Mouse (Mus musculus): ENCODE results near the gene Slit3. TPM values are rescaled to one million over a fixed set of nuclear protein-coding genes. Genes with fewer than 3 reads are reported as not detected.

Gene Slit3
- polyA plus RNA-seq, 1 experiment from 2014 or later = 20.4 TPM

DNA sequence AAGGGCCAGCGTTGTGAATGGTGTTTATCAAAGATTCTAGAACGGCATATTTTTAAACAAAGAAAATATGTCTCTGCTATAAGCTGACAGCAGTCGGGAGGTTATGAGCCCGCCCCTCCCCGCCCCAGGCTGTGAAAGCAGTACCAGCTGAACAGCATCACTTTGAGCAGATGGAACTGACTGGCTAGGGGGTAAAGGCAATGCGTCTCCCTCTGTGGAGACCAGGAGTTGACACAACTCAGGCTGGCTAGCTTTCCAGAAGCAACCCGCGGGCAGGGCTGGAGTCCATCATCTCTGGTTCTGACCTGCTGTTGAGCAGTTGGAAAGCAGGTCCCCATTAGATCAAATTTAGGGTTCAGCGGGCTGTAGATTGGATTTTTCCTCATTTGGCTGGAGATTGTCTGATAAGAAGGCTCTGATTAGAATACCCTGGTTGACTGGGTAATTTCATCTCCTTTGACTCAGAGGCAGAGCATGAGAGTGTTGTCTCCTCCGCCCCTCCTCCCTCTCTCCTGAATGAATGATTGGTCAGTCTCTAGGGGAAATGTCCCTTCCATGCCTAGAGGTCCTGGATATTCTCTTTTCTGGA, 480.7 kb downstream of the Slit3 start:
- Histone ChIP-seq H3K4me1 (ENCODE audit: control insufficient read depth, insufficient read depth, low read length) (0 out of 2 replicates have a peak, but pooled peaks cover 12% of the 10 kb centered on the region), H3K27ac (ENCODE audit: low read depth, low read length) (no peak overlapping the region; the same call in 1 of the 2 replicates), H3K9ac (ENCODE audit: low read depth, low read length) (no peak overlapping the region), H3K9me3 (ENCODE audit: control insufficient read depth, low read length) (no peaks in the 10 kb centered on the region), H3K4me2 (replicated peaks; ENCODE audit: low read depth, low read length) (no peak overlapping the region), H3K4me3 (ENCODE audit: low read length) (no peak overlapping the region), H3K36me3 (ENCODE audit: control insufficient read depth, insufficient read depth, low read length) (no peaks in the 10 kb centered on the region), H3K27me3 (ENCODE audit: control insufficient read depth, insufficient read depth, low read length) (no peaks in the 10 kb centered on the region)
- 54% methylated on average over 10 of the region's 10 CpGs for WGBS
- ATAC-seq (ENCODE audit: low FRiP score, low TSS enrichment) = peak; percentile 63; the same call in 1 of the 2 replicates

DNA sequence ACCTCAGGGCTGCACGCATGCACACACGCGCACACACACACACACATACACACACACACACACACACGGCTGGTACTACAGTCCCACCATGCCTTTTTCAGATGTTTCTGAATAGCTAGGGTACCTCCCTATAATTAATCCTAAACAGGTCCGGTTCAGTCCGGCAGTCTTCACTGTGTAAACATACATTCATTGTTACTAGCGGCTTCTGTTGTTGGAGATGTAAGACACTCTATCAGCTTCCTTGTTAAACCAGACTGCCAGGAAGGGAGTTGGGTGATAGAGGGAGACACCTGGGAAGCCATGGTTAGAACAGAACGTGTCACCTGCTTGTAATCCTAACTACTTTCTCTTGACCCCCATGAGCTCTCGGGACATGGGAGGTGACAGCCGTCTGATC, 481.6 kb downstream of the Slit3 start:
- Histone ChIP-seq H3K27me3 (ENCODE audit: control insufficient read depth, insufficient read depth, low read length) (no peaks in the 10 kb centered on the region), H3K9me3 (ENCODE audit: control insufficient read depth, low read length) (no peaks in the 10 kb centered on the region), H3K9ac (ENCODE audit: low read depth, low read length) (no peak overlapping the region), H3K4me2 (replicated peaks; ENCODE audit: low read depth, low read length) (no peak overlapping the region), H3K27ac (ENCODE audit: low read depth, low read length) (no peak overlapping the region), H3K4me3 (ENCODE audit: low read length) (no peak overlapping the region), H3K4me1 (ENCODE audit: control insufficient read depth, insufficient read depth, low read length) (0 out of 2 replicates have a peak, but pooled peaks cover 12% of the 10 kb centered on the region), H3K36me3 (ENCODE audit: control insufficient read depth, insufficient read depth, low read length) (no peaks in the 10 kb centered on the region)
- 43% methylated on average over 10 of the region's 10 CpGs for WGBS
- ATAC-seq (ENCODE audit: low FRiP score, low TSS enrichment) = peak; percentile 51; the same call in 1 of the 2 replicates

DNA sequence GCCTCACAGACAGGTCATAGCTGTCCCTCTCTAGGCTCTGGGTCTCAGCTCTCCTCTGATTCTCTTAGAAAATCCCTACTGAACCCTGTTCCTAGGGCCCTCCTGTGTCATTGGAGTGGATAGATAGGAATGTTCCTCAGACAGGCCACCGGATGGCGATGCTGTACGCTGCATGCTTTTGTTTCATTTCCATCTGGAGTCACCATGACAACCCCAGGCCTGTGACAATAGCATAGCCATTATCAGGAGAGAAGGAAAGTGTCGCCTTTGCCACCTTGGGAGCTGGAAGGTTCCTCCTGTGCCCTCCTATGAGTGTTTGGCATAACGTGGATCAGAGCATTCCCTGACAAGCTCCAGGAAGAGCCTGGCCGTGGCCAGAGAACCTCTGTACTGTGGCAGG, 482.9 kb downstream of the Slit3 start:
- WGBS = 86% methylated on average over 6 of the region's 6 CpGs
- H3K9me3 ChIP-seq (ENCODE audit: control insufficient read depth, low read length) = no peaks in the 10 kb centered on the region

DNA sequence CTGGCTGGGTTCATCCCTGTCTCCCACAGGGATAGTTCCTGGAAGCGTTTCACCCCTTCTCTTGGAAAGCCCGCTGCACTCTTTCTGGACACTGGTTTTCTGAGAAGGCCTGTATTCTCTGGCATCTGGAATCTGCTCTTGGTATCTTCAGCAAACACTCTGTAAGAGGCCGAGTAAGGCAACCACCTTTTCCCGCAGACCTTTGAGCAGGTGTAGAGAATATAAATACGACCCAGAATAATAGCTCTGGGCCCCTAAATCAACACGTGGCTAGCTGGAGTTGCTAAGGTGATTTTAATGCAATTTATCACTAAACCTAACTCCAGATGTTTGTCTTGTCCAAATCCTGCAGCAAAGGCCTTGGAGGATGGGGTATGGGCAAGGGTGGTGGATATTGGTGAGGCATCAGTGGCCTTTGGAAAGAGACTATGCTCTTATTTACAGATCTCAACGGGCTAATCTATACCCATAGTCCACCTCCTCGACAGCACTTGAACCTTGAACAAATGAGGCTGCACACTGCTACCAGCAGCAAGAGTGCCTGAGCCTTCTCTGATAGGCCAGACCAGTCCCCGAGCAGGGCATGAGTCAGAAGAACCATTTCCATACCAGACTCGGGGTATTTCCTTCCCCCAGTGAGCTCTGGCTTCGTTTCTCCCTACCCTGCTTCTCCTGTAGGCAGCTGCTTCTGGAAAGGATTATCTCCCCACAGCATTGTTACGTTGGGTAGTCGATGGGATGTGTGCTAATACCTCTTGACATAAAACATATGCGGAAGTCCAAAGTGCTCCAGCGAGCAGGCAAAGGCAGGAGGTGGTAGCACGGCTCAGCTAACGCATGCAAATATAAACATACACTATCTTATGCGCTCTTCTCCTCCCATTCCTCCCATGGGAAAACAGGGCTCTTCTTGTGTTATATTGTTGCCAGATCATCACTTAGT, 484.1 kb downstream of the Slit3 start:
- no peaks in the 10 kb centered on the region for H3K36me3 ChIP-seq (ENCODE audit: control insufficient read depth, insufficient read depth, low read length)
- 0 out of 2 replicates have a peak, but pooled peaks cover 12% of the 10 kb centered on the region for H3K4me1 ChIP-seq (ENCODE audit: control insufficient read depth, insufficient read depth, low read length)
- H3K27me3 ChIP-seq (ENCODE audit: control insufficient read depth, insufficient read depth, low read length) = no peaks in the 10 kb centered on the region
- no peak overlapping the region for H3K4me2 ChIP-seq (replicated peaks; ENCODE audit: low read depth, low read length)
- H3K4me3 ChIP-seq (ENCODE audit: low read length) = no peak overlapping the region
- no peak overlapping the region for H3K9ac ChIP-seq (ENCODE audit: low read depth, low read length)
- no peaks in the 10 kb centered on the region for H3K9me3 ChIP-seq (ENCODE audit: control insufficient read depth, low read length)
- no peak overlapping the region for H3K27ac ChIP-seq (ENCODE audit: low read depth, low read length)
- no peak for ATAC-seq (ENCODE audit: low FRiP score, low TSS enrichment)
- WGBS = 87% methylated on average over 18 of the region's 18 CpGs

More for the DNA sequence above, 482.9 kb downstream of the Slit3 start:
- no peak overlapping the region for H3K27ac ChIP-seq (ENCODE audit: low read depth, low read length)
- no peak for ATAC-seq (ENCODE audit: low FRiP score, low TSS enrichment)
- no peaks in the 10 kb centered on the region for H3K27me3 ChIP-seq (ENCODE audit: control insufficient read depth, insufficient read depth, low read length)
- no peaks in the 10 kb centered on the region for H3K36me3 ChIP-seq (ENCODE audit: control insufficient read depth, insufficient read depth, low read length)
- H3K4me3 ChIP-seq (ENCODE audit: low read length) = no peak overlapping the region
- 0 out of 2 replicates have a peak, but pooled peaks cover 12% of the 10 kb centered on the region for H3K4me1 ChIP-seq (ENCODE audit: control insufficient read depth, insufficient read depth, low read length)
- H3K4me2 ChIP-seq (replicated peaks; ENCODE audit: low read depth, low read length) = no peak overlapping the region
- H3K9ac ChIP-seq (ENCODE audit: low read depth, low read length) = no peak overlapping the region

DNA sequence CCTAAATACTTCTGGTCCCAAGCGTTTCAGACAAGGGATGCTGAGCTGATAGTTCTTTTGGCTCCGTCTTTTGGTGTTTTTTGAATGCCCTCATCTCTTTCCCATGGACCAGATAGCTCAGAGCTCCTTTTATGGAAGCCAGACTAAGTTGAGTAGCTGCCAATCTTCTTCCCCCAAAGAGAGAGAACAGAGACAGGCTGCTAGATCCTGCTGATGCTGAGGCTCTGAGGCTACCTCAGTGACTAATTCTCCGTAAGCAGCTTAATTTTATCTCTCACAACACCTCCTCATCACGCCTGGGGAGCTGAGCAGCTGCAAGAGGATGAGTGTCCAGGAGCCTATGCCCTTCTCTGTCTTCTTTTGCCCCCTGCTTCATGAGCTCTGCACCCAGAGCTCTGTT, 486.2 kb downstream of the Slit3 start:
- no peaks in the 10 kb centered on the region for H3K36me3 ChIP-seq (ENCODE audit: control insufficient read depth, insufficient read depth, low read length)
- no peaks in the 10 kb centered on the region for H3K27me3 ChIP-seq (ENCODE audit: control insufficient read depth, insufficient read depth, low read length)
- no peak for ATAC-seq (ENCODE audit: low FRiP score, low TSS enrichment)
- H3K4me2 ChIP-seq (replicated peaks; ENCODE audit: low read depth, low read length) = no peak overlapping the region
- H3K4me1 ChIP-seq (ENCODE audit: control insufficient read depth, insufficient read depth, low read length) = 0 out of 2 replicates have a peak, but pooled peaks cover 7% of the 10 kb centered on the region
- 89% methylated on average over 4 of the region's 4 CpGs for WGBS
- H3K9ac ChIP-seq (ENCODE audit: low read depth, low read length) = no peak overlapping the region
- no peak overlapping the region for H3K4me3 ChIP-seq (ENCODE audit: low read length)
- H3K9me3 ChIP-seq (ENCODE audit: control insufficient read depth, low read length) = no peaks in the 10 kb centered on the region
- H3K27ac ChIP-seq (ENCODE audit: low read depth, low read length) = no peak overlapping the region

DNA sequence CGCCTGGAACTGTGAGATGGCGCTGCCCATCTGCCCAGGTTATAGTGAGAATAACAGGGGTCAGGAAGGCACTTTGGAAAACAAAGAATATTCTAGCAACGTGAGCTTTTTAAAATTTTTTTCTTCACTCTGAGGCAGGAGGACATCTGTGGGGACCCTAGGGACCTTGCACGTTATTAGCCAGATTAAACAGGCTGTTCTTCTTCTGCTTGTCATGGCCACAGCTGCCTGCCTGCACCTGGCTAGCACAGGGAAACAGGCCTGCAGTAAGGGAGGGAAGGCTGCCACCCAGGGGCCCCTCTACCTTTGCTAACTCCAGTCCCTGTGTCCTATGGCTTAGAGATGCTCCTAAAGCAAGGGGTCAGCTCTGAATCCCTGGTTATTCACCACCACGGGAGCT, 487.8 kb downstream of the Slit3 start:
- no peak overlapping the region for H3K27ac ChIP-seq (ENCODE audit: low read depth, low read length)
- no peaks in the 10 kb centered on the region for H3K4me1 ChIP-seq (ENCODE audit: control insufficient read depth, insufficient read depth, low read length)
- H3K27me3 ChIP-seq (ENCODE audit: control insufficient read depth, insufficient read depth, low read length) = no peaks in the 10 kb centered on the region
- WGBS = 78% methylated on average over 5 of the region's 5 CpGs
- no peak for ATAC-seq (ENCODE audit: low FRiP score, low TSS enrichment)
- H3K9ac ChIP-seq (ENCODE audit: low read depth, low read length) = no peak overlapping the region
- no peaks in the 10 kb centered on the region for H3K9me3 ChIP-seq (ENCODE audit: control insufficient read depth, low read length)
- no peak overlapping the region for H3K4me3 ChIP-seq (ENCODE audit: low read length)
- no peaks in the 10 kb centered on the region for H3K36me3 ChIP-seq (ENCODE audit: control insufficient read depth, insufficient read depth, low read length)
- no peak overlapping the region for H3K4me2 ChIP-seq (replicated peaks; ENCODE audit: low read depth, low read length)

DNA sequence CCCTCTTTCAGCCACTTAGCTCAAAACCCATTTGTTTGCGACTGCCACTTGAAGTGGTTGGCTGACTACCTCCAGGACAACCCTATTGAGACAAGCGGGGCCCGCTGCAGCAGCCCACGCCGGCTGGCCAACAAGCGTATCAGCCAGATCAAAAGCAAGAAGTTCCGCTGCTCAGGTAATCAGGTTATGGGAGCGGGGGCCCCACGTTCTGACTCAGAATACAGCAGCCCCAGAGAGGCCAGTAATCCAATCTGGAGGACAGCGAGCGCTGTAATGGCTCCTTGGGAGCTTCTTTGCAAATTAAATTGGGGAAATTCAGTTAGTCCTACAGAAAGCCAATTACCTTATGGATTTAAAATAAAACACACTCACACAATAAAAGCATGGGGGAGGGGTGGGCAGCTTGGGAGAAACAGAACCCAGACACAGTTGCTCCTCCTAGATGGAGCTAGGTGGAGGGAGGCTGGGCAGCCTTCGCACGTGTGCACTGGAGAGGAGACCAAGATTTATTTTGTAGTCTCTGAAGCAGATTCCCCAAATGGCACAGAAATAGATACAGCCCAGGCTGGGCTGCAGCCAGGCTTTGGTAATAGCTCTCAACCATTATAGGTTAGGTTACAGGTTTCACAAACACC, 491.4 kb downstream of the Slit3 start:
- Histone ChIP-seq H3K27me3 (ENCODE audit: control insufficient read depth, insufficient read depth, low read length) (no peaks in the 10 kb centered on the region), H3K4me3 (ENCODE audit: low read length) (no peak overlapping the region), H3K4me2 (replicated peaks; ENCODE audit: low read depth, low read length) (no peak overlapping the region), H3K9me3 (ENCODE audit: control insufficient read depth, low read length) (no peaks in the 10 kb centered on the region), H3K4me1 (ENCODE audit: control insufficient read depth, insufficient read depth, low read length) (no peaks in the 10 kb centered on the region), H3K36me3 (ENCODE audit: control insufficient read depth, insufficient read depth, low read length) (no peaks in the 10 kb centered on the region), H3K9ac (ENCODE audit: low read depth, low read length) (no peak overlapping the region), H3K27ac (ENCODE audit: low read depth, low read length) (no peak overlapping the region)
- peak; percentile 71 for ATAC-seq (ENCODE audit: low FRiP score, low TSS enrichment)
- WGBS = 26% methylated on average over 13 of the region's 13 CpGs

DNA sequence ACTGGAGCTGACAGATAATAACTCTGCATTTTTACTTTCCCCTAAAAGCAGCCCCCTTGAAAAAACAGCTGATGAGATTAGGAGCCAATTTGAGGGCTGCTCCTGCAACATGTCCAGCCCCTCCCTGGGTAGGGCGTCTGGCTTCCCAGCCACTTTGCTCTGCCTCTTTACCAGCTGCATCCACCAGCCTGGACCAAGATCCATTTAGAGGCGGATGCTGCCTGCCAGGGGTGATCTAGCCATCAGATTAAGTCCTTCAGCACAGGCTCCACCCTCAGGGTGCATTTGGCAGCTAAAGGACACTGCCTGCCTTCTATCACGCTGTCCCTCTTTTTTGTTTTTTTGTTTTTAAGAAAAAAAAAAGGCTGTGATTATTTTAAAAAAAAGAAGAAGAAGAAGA, 493.5 kb downstream of the Slit3 start:
- no peaks in the 10 kb centered on the region for H3K9me3 ChIP-seq (ENCODE audit: control insufficient read depth, low read length)
- H3K4me2 ChIP-seq (replicated peaks; ENCODE audit: low read depth, low read length) = no peak overlapping the region
- no peak overlapping the region for H3K27ac ChIP-seq (ENCODE audit: low read depth, low read length)
- H3K4me1 ChIP-seq (ENCODE audit: control insufficient read depth, insufficient read depth, low read length) = no peaks in the 10 kb centered on the region
- H3K27me3 ChIP-seq (ENCODE audit: control insufficient read depth, insufficient read depth, low read length) = no peaks in the 10 kb centered on the region
- 55% methylated on average over 3 of the region's 3 CpGs for WGBS
- ATAC-seq (ENCODE audit: low FRiP score, low TSS enrichment) = no peak
- no peaks in the 10 kb centered on the region for H3K36me3 ChIP-seq (ENCODE audit: control insufficient read depth, insufficient read depth, low read length)
- no peak overlapping the region for H3K4me3 ChIP-seq (ENCODE audit: low read length)
- H3K9ac ChIP-seq (ENCODE audit: low read depth, low read length) = no peak overlapping the region
